Mouse (Mus musculus) E14TG2a.4 (cell line): ENCODE results near the gene Mgat4e.

Experiments used
- CTCF ChIP-seq: conservative IDR thresholded peaks from 2 replicates; pipeline ENCODE4 v1.5.1; 2014; ENCODE audit warnings: low read length
- NANOG ChIP-seq: IDR thresholded peaks from 2 replicates; pipeline ENCODE4 v1.6.1; 2014; ENCODE audit warnings: borderline replicate concordance, low read length, mixed read lengths
- POU5F1 ChIP-seq: IDR thresholded peaks from 2 replicates; pipeline ENCODE4 v1.6.1; 2014; ENCODE audit warnings: low read length, borderline replicate concordance

DNA sequence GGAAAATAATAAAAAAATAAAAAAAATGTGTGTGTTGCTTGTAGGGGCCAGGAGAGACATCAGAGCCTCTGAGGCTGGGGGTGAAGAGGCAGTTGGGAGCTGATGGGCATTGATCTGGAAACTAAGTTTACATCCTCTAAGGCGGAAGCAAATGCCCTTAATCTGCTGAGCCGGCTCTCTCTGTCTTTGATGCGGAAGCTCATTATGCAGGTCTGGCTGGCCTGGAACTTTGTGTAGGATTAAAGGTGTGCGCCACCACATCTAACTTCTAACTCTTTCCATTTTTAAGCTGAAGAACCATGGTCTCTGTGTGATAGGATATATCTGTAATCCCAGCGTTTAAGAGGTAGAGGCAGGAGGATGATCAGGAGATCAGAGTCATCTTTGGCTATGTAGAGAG is 9.0 kb upstream of the Mgat4e start:
- TF ChIP-seq CTCF (no peak), POU5F1 (no peak), NANOG (no peak)
